9 mouse cellular contexts compared by ENCODE assay signal in the genomic region with DNA sequence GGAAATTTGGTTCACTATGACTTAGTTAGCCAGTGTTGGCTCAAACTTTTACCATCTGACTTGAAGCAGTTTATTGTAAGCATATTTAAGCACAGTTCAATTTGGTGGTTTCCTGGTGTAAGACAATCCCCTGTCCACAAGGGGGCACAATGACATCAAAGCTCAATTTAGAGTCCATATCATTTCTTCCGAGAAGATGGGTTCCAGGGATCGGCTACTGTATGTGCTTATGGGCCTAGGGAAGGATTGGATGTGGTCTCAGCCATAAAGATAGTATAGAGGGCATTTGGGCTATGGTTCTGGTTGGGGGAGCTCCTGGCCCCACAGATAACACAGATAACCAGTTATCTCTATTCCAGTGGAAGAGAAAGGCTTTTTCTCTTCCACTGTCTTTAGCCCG. TPM values are rescaled to one million over a fixed set of nuclear protein-coding genes. Genes with fewer than 3 reads are reported as not detected.
DNase-seq lines count a peak whose midpoint lies in the region; ATAC-seq and TF ChIP-seq lines count a peak whose summit lies in the region.
"Had no signal": no experiment of that assay in that cellular context is flagged by ENCODE, and none has a peak within 500 bp of the region (broad histone marks: within the 10 kb centered on the region; RNA-seq: fewer than 3 reads in every experiment).

No protein-coding gene starts in this region.

- no peak for DNase-seq in heart, postnatal 0 days (ENCODE audit: low spot score)
- DNase-seq in 416B (ENCODE audit: low read depth) (peak; percentile 62), MEL (ENCODE audit: low read depth, low spot score) (peak; percentile 76)
- DNase-seq in induced T-regulatory cell, adult 2 months (ENCODE audit: low read depth): peak; percentile 51
- DNase-seq in retina, postnatal 1 day: peak; percentile 52
- no peak for DNase-seq in spleen, postnatal 14 days (ENCODE audit: low spot score in 2 of 2)
- DNase-seq in spleen, postnatal 4 days (ENCODE audit: low spot score in 2 of 2): no peak

- H3K36me3 ChIP-seq in heart, postnatal 0 days (replicated peaks; ENCODE audit: control insufficient read depth, insufficient read depth, low read length): 0 out of 2 replicates have a peak, but pooled peaks cover 11% of the 10 kb centered on the region
- peaks cover 5% of the 10 kb centered on the region for H3K36me3 ChIP-seq in heart, embryonic 12.5 days
- peaks cover 0 to 12% of the 10 kb centered on the region in 2 experiments; a peak in 2 of 4 replicates for H3K36me3 ChIP-seq in MEL (ENCODE audit: control insufficient read depth in 1 of 2, insufficient read depth in 2 of 2, low read length in 2 of 2)
- H3K36me3 ChIP-seq: embryonic facial prominence, embryonic 15.5 days had no signal

- H3K27ac ChIP-seq in heart, postnatal 0 days (ENCODE audit: low read depth): no peak overlapping the region
- H3K27ac ChIP-seq in heart, embryonic 12.5 days (ENCODE audit: poor library complexity, severe bottlenecking): no peak overlapping the region
- H3K27ac ChIP-seq in MEL (ENCODE audit: control insufficient read depth, low read depth, low read length): no peak overlapping the region
- H3K27ac ChIP-seq: embryonic facial prominence, embryonic 15.5 days had no signal

- H3K4me1 ChIP-seq in heart, postnatal 0 days (ENCODE audit: control insufficient read depth, insufficient read depth): no peaks in the 10 kb centered on the region
- H3K4me1 ChIP-seq in heart, embryonic 12.5 days (replicated peaks): no peaks in the 10 kb centered on the region
- H3K4me1 ChIP-seq in MEL (ENCODE audit: control insufficient read depth in 1 of 2, insufficient read depth in 2 of 2, low read length in 2 of 2): peaks cover 4 to 9% of the 10 kb centered on the region in 2 experiments; a peak in 3 of 4 replicates
- H3K4me1 ChIP-seq: embryonic facial prominence, embryonic 15.5 days had no signal

- no peak overlapping the region for H3K9ac ChIP-seq in heart, postnatal 0 days (replicated peaks; ENCODE audit: low read depth, low read length)
- H3K9ac ChIP-seq in heart, embryonic 12.5 days: no peak overlapping the region
- no peak overlapping the region for H3K9ac ChIP-seq in MEL (ENCODE audit: control insufficient read depth, low read depth, low read length, poor library complexity, severe bottlenecking)
- H3K9ac ChIP-seq: embryonic facial prominence, embryonic 15.5 days had no signal

- TF ChIP-seq POLR2A in MEL (IDR thresholded peaks at IDR 0.05; ENCODE audit: control insufficient read depth in 1 of 2, insufficient read depth in 1 of 2, low read depth in 1 of 2, low read length in 2 of 2, poor library complexity in 1 of 2): no peak

- no peaks in the 10 kb centered on the region for H3K27me3 ChIP-seq in heart, postnatal 0 days (ENCODE audit: control insufficient read depth, insufficient read depth, low read length)
- H3K27me3 ChIP-seq in heart, embryonic 12.5 days (replicated peaks): no peaks in the 10 kb centered on the region
- H3K27me3 ChIP-seq in MEL (ENCODE audit: control insufficient read depth in 1 of 2, insufficient read depth in 2 of 2, low read length in 2 of 2): no peaks in the 10 kb centered on the region
- H3K27me3 ChIP-seq: embryonic facial prominence, embryonic 15.5 days had no signal

- peak; percentile 63 for TF ChIP-seq CTCF in heart, postnatal 0 days (IDR thresholded peaks at IDR 0.05; ENCODE audit: low read depth)
- peak; percentile 21 to 86 (median 71); a peak in 5 of 6 replicates for TF ChIP-seq CTCF in MEL (IDR thresholded peaks at IDR 0.05 in 2 of 3, conservative IDR thresholded peaks at IDR 0.05 in 1 of 3; ENCODE audit: control insufficient read depth in 1 of 3, insufficient read depth in 1 of 3, low read depth in 2 of 3, low read length in 3 of 3, poor library complexity in 1 of 3, severe bottlenecking in 1 of 3)

- H3K4me2 ChIP-seq in heart, postnatal 0 days (ENCODE audit: low read depth, low read length): no peak overlapping the region
- no peak overlapping the region for H3K4me2 ChIP-seq in heart, embryonic 12.5 days
- H3K4me2 ChIP-seq: embryonic facial prominence, embryonic 15.5 days had no signal

- H3K4me3 ChIP-seq in heart, postnatal 0 days (ENCODE audit: low read depth, low read length): no peak overlapping the region
- H3K4me3 ChIP-seq in heart, embryonic 12.5 days: no peak overlapping the region
- no peak overlapping the region for H3K4me3 ChIP-seq in MEL (ENCODE audit: control insufficient read depth in 1 of 2, insufficient read depth in 1 of 2, low read depth in 2 of 2, low read length in 2 of 2)
- H3K4me3 ChIP-seq: embryonic facial prominence, embryonic 15.5 days had no signal

- no peaks in the 10 kb centered on the region for H3K9me3 ChIP-seq in heart, postnatal 0 days (replicated peaks; ENCODE audit: control insufficient read depth, low read length)
- H3K9me3 ChIP-seq in heart, embryonic 12.5 days (replicated peaks): no peaks in the 10 kb centered on the region
- H3K9me3 ChIP-seq in MEL (replicated peaks; ENCODE audit: insufficient read depth, low read length): no peaks in the 10 kb centered on the region
- H3K9me3 ChIP-seq: embryonic facial prominence, embryonic 15.5 days had no signal

- ATAC-seq in heart, postnatal 0 days (ENCODE audit: insufficient read depth, low read depth): no peak
- ATAC-seq in heart, embryonic 12.5 days (ENCODE audit: insufficient number of reproducible peaks, low FRiP score): no peak

- WGBS in heart, postnatal 0 days: 45% methylated on average over 3 of the region's 3 CpGs
- WGBS in heart, embryonic 12.5 days: 46% methylated on average over 3 of the region's 3 CpGs

- H3K79me2 ChIP-seq in MEL (ENCODE audit: control insufficient read depth, insufficient read depth, low read length, poor library complexity): no peaks in the 10 kb centered on the region

- no peak for TF ChIP-seq EP300 in heart, postnatal 0 days (IDR thresholded peaks at IDR 0.05; ENCODE audit: low read depth)
- TF ChIP-seq EP300 in MEL (IDR thresholded peaks at IDR 0.05; ENCODE audit: low read depth in 1 of 2, low read length in 2 of 2): 0 out of 4 replicates have a peak, but pooled peaks of 1 of the 2 experiments have one; percentile 17

- TF ChIP-seq RAD21 in MEL (IDR thresholded peaks at IDR 0.05; ENCODE audit: low read depth, low read length): peak; percentile 80

TF ChIP-seq in MEL, 35 proteins besides CTCF, POLR2A, EP300 and RAD21:
- TF ChIP-seq TCF12 (IDR thresholded peaks at IDR 0.05; ENCODE audit: low read depth, low read length): 0 out of 2 replicates have a peak, but pooled peaks have one; percentile 11
- peak; percentile 77 for TF ChIP-seq SMC3 (IDR thresholded peaks at IDR 0.05; ENCODE audit: low read depth, low read length)
- no peak for TF ChIP-seq BHLHE40 (IDR thresholded peaks at IDR 0.05; ENCODE audit: borderline replicate concordance, low read depth, low read length)
- TF ChIP-seq ZC3H11A (IDR thresholded peaks at IDR 0.05; ENCODE audit: low read depth, low read length): peak; percentile 63
- peak; percentile 56 for TF ChIP-seq GATA1 (IDR thresholded peaks at IDR 0.05; ENCODE audit: low read depth, low read length)

RNA-seq across cellular contexts. Expression of a gene that starts 18.0 kb away (rescaled TPM):
- not detected in 2 replicates for total RNA-seq in heart, postnatal 0 days (2014; rRNA removed; ENCODE audit: low replicate concordance)
- 0.08 TPM in 1 of 2 replicates, not detected in the other for polyA plus RNA-seq in heart, postnatal 0 days (2015; fragmentation: Nextera tagmentation; extraction: Ambion mirVana)
- not detected in 2 replicates for polyA plus RNA-seq in heart, embryonic 12.5 days (2016; fragmentation: Nextera tagmentation; extraction: Ambion mirVana)
- total RNA-seq in MEL (2012; rRNA removed): not detected in 2 replicates
- polyA plus RNA-seq in MEL (2012; ENCODE audit: insufficient read depth in 1 of 2, insufficient read length in 2 of 2, low read depth in 1 of 2, low replicate concordance in 2 of 2, missing spikeins in 1 of 2): under 1 TPM in 1 of 2 experiments, not detected in 1; 0.08 TPM

RNA-seq across cellular contexts. Expression of a gene that starts 26.5 kb away (rescaled TPM):
- 6.2 and 14.3 TPM in 2 replicates for total RNA-seq in heart, postnatal 0 days (2014; rRNA removed; ENCODE audit: low replicate concordance)
- polyA plus RNA-seq in heart, postnatal 0 days (2015; fragmentation: Nextera tagmentation; extraction: Ambion mirVana): 4.4 and 5.9 TPM in 2 replicates
- polyA plus RNA-seq in heart, embryonic 12.5 days (2016; fragmentation: Nextera tagmentation; extraction: Ambion mirVana): 3.9 and 4.3 TPM in 2 replicates
- 8.7 and 11.2 TPM in 2 replicates for total RNA-seq in MEL (2012; rRNA removed)
- 10 to 100 TPM in 1 of 2 experiments, not detected in 1; 16.0 TPM for polyA plus RNA-seq in MEL (2012; ENCODE audit: insufficient read depth in 1 of 2, insufficient read length in 2 of 2, low read depth in 1 of 2, low replicate concordance in 2 of 2, missing spikeins in 1 of 2)

RNA-seq across cellular contexts. Expression of a gene that starts 50.9 kb away (rescaled TPM):
- total RNA-seq in heart, postnatal 0 days (2014; rRNA removed; ENCODE audit: low replicate concordance): 39.6 and 62.9 TPM in 2 replicates
- polyA plus RNA-seq in heart, postnatal 0 days (2015; fragmentation: Nextera tagmentation; extraction: Ambion mirVana): 51.0 and 52.5 TPM in 2 replicates
- polyA plus RNA-seq in heart, embryonic 12.5 days (2016; fragmentation: Nextera tagmentation; extraction: Ambion mirVana): 57.2 and 57.3 TPM in 2 replicates
- 83.2 and 102 TPM in 2 replicates for total RNA-seq in MEL (2012; rRNA removed)
- polyA plus RNA-seq in MEL (2012; ENCODE audit: insufficient read depth in 1 of 2, insufficient read length in 2 of 2, low read depth in 1 of 2, low replicate concordance in 2 of 2, missing spikeins in 1 of 2): 100 to 1,000 TPM in 1 of 2 experiments, not detected in 1; 125 TPM

Comparison
In these comparisons a context has a peak if more than half of its experiments do, and no peak if none do; other contexts are left out.
1. DNase-seq: peak in 416B (single experiment), MEL (single experiment), induced T-regulatory cell, adult 2 months (single experiment) and retina, postnatal 1 day (single experiment); none in heart, postnatal 0 days (single experiment), spleen, postnatal 14 days (0 of 2) and spleen, postnatal 4 days (0 of 2).